Mouse (Mus musculus) lung, adult 2 months (tissue): ENCODE results near the gene Nop2.

Experiments used
- CTCF ChIP-seq: fragments of 200-500 bp; IDR thresholded peaks from 2 replicates; pipeline ENCODE4 v1.5.1; 2011; ENCODE audit warnings: mild to moderate bottlenecking, low read length, control low read depth; ENCODE audit not compliant: insufficient read depth
- POLR2A ChIP-seq: fragments of 200-500 bp; IDR thresholded peaks from 2 replicates; pipeline ENCODE4 v1.6.1; 2011; ENCODE audit warnings: low read depth, mild to moderate bottlenecking, control low read depth, low read length, borderline replicate concordance; ENCODE audit errors: extremely low read depth

DNA sequence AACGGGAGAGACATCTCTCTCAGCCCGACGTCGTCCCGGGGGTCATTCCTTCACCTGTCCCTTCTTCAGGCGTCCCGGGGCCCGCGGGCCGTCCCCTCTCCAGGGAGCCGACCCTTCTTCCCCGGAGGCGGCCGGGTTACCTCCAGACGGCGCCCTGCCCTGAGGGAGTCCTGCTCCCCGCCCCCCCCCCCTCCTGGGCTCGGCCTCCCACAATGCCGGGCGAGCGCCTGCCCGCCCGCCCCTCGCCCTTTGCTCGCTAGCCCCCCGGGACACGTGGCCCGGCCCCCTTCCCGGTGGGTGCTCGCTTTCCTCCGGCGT is 35.5 kb upstream of the Nop2 start:
- no peak for TF ChIP-seq CTCF
- no peak for TF ChIP-seq POLR2A
